Mouse (Mus musculus) left cerebral cortex, adult 8-10 months (tissue): Measurements from ENCODE around the gene Rhov. TPM values are rescaled to one million over a fixed set of nuclear protein-coding genes. Genes with fewer than 3 reads are reported as not detected.

Experiments used
- DNase-seq, 2 experiments: peaks; one replicate each; pipeline ENCODE4 v3.0.0; 2022; ENCODE audit warnings: low spot score in 2 of 2
- total RNA-seq, 4 experiments: library from RNA; stranded (reverse); gene quantifications; 2 replicates each; pipeline ENCODE4 v1.2.4; 2022

Gene Rhov
- total RNA-seq, 4 experiments from 2014 or later: 11.1 to 12.5 (median 11.7) TPM

- no peak for DNase-seq
These were observed 21.2 kb upstream of the Rhov start for GRCm38 (mm10) chr2:119292281-119292680.

- no peak for DNase-seq
These were observed 17.9 kb upstream of the Rhov start for GRCm38 (mm10) chr2:119289014-119289416.

- DNase-seq: peak; percentile 96
These were observed 17.3 kb upstream of the Rhov start, which contains the start of gene Vps18 for GRCm38 (mm10) chr2:119288270-119288882. Gene Vps18 (plus strand): TSS chr2:119288740.

GRCm38 (mm10) chr2:119287372-119287771 is 16.3 kb upstream of the Rhov start:
- DNase-seq: no peak

- DNase-seq: no peak
These were observed 11.0 kb upstream of the Rhov start for GRCm38 (mm10) chr2:119281899-119282565.

- DNase-seq: no peak
These were observed 6.7 kb upstream of the Rhov start for GRCm38 (mm10) chr2:119277810-119278209.

GRCm38 (mm10) chr2:119276926-119277325 is 5.9 kb upstream of the Rhov start:
- DNase-seq: no peak

GRCm38 (mm10) chr2:119274126-119274525 is 3.1 kb upstream of the Rhov start:
- DNase-seq: no peak

- no peak for DNase-seq
These were observed 808 bp downstream of the Rhov start for GRCm38 (mm10) chr2:119270286-119270642.

- no peak for DNase-seq
These were observed 7.3 kb downstream of the Rhov start for GRCm38 (mm10) chr2:119263813-119264212.

GRCm38 (mm10) chr2:119262978-119263377 is 8.1 kb downstream of the Rhov start:
- DNase-seq: no peak

GRCm38 (mm10) chr2:119261326-119261725 is 9.7 kb downstream of the Rhov start:
- no peak for DNase-seq

- no peak for DNase-seq
These were observed 10.6 kb downstream of the Rhov start for GRCm38 (mm10) chr2:119260518-119260917.

GRCm38 (mm10) chr2:119254976-119255375 is 16.1 kb downstream of the Rhov start:
- no peak for DNase-seq

- peak; percentile 51 to 76 for DNase-seq
These were observed 20.1 kb downstream of the Rhov start for GRCm38 (mm10) chr2:119250826-119251478.

- no peak for DNase-seq
These were observed 20.7 kb downstream of the Rhov start for GRCm38 (mm10) chr2:119250377-119250776.

GRCm38 (mm10) chr2:119249592-119250061 is 21.4 kb downstream of the Rhov start:
- DNase-seq: no peak

GRCm38 (mm10) chr2:119247904-119248303 is 23.2 kb downstream of the Rhov start:
- no peak for DNase-seq

GRCm38 (mm10) chr2:119245246-119245645 is 25.8 kb downstream of the Rhov start:
- no peak for DNase-seq

- no peak for DNase-seq
These were observed 28.5 kb downstream of the Rhov start for GRCm38 (mm10) chr2:119242548-119242947.

GRCm38 (mm10) chr2:119240819-119241186 is 30.3 kb downstream of the Rhov start:
- no peak for DNase-seq

- DNase-seq: no peak
These were observed 30.8 kb downstream of the Rhov start for GRCm38 (mm10) chr2:119240075-119240818.
